Mouse (Mus musculus) c-Kit-positive CD71-positive TER-119-positive erythroid progenitor cells, embryonic 14.5 days (primary cell): ENCODE measurements around the gene Evi5l.

Source experiments
- DNase-seq: peaks from one replicate; pipeline ENCODE4 v3.0.0-alpha.2; 2013; ENCODE audit warnings: low spot score

Gene Evi5l

GRCm38 (mm10) chr8:4205246-4206123 lies 39.1 kb downstream of the Evi5l start:
- no peak for DNase-seq

GRCm38 (mm10) chr8:4206182-4207015 lies 40.0 kb downstream of the Evi5l start:
- peak; percentile 38 for DNase-seq

- DNase-seq, result no peak
Measured at GRCm38 (mm10) chr8:4207016-4207350, 40.6 kb downstream of the Evi5l start.

GRCm38 (mm10) chr8:4211097-4211496 lies 44.7 kb downstream of the Evi5l start:
- DNase-seq, result no peak

- DNase-seq, result no peak
Measured at GRCm38 (mm10) chr8:4212809-4213209, 46.4 kb downstream of the Evi5l start.

GRCm38 (mm10) chr8:4213210-4214005 lies 47.0 kb downstream of the Evi5l start:
- DNase-seq, result no peak

- peak; percentile 48 for DNase-seq
Measured at GRCm38 (mm10) chr8:4214006-4214980, 47.9 kb downstream of the Evi5l start.

- DNase-seq, result no peak
Measured at GRCm38 (mm10) chr8:4216296-4216695, 49.9 kb downstream of the Evi5l start.

- no peak for DNase-seq
Measured at GRCm38 (mm10) chr8:4216791-4217621, 50.6 kb downstream of the Evi5l start, which contains the start of gene Prr36. Gene Prr36 (minus strand): TSS chr8:4217459.

- DNase-seq, result no peak
Measured at GRCm38 (mm10) chr8:4219617-4220016, 53.2 kb downstream of the Evi5l start.

- no peak for DNase-seq
Measured at GRCm38 (mm10) chr8:4222059-4222458, 55.7 kb downstream of the Evi5l start.

GRCm38 (mm10) chr8:4226323-4226722 lies 60.0 kb downstream of the Evi5l start:
- DNase-seq, result no peak

- DNase-seq, result no peak
Measured at GRCm38 (mm10) chr8:4226739-4227347, 60.5 kb downstream of the Evi5l start, which contains the start of gene Lrrc8e. Gene Lrrc8e (plus strand): TSS chr8:4226827.

GRCm38 (mm10) chr8:4227919-4228318 lies 61.6 kb downstream of the Evi5l start:
- no peak for DNase-seq

- no peak for DNase-seq
Measured at GRCm38 (mm10) chr8:4229784-4230183, 63.4 kb downstream of the Evi5l start.

GRCm38 (mm10) chr8:4230612-4231351 lies 64.4 kb downstream of the Evi5l start:
- DNase-seq, result no peak

- peak; percentile 45 for DNase-seq
Measured at GRCm38 (mm10) chr8:4237814-4238433, 71.6 kb downstream of the Evi5l start.

GRCm38 (mm10) chr8:4238434-4239192 lies 72.2 kb downstream of the Evi5l start, which contains the start of the genes Map2k7 and Gm49320:
Gene Map2k7 (plus strand): TSS chr8:4238740.
Gene Gm49320 (plus strand): TSS chr8:4238865.
- DNase-seq, result peak; percentile 98
